Mouse (Mus musculus): ENCODE data around the gene Oas1d. TPM values are rescaled to one million over a fixed set of nuclear protein-coding genes. Genes with fewer than 3 reads are reported as not detected.

The Oas1d gene
- polyA plus RNA-seq, 1 experiment from 2014 or later: not detected

DNA sequence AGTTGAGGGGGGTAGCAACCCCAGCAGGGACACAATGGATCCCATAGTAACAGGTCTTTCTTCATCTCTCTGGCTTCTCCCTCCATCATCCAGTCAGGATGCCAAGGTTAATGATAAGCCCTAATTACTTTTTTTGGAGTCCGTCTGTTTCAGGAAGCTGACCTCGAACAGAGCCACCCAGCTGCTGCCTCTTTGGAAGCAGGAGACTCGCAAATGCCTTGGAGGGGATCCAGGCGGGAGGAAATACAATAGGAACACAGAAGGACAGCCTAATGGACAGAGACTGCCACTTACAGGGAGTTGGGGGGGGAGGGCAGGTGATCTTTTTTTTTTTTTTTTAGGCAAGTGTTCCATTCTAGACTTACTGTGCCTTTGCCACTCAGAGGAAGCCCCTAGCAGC is 55.4 kb downstream of the Oas1d start:
- WGBS (ENCODE audit: insufficient replicate concordance): 27% methylated on average over 4 of the region's 4 CpGs
- Histone ChIP-seq H3K9me3 (replicated peaks; ENCODE audit: control insufficient read depth, low read length) (no peaks in the 10 kb centered on the region), H3K27me3 (ENCODE audit: control insufficient read depth, insufficient read depth, low read depth, low read length) (no peaks in the 10 kb centered on the region), H3K27ac (ENCODE audit: low read length) (no peak overlapping the region), H3K4me1 (ENCODE audit: control insufficient read depth, low read depth, low read length) (no peaks in the 10 kb centered on the region), H3K9ac (ENCODE audit: low read depth, low read length) (no peak overlapping the region), H3K36me3 (ENCODE audit: control insufficient read depth, insufficient read depth) (no peaks in the 10 kb centered on the region), H3K4me3 (ENCODE audit: low read depth, low read length) (no peak overlapping the region), H3K4me2 (ENCODE audit: low read depth, low read length) (no peak overlapping the region)
- ATAC-seq (ENCODE audit: low read depth): no peak

Other genes starting within 250 kb of the Oas1d start
- 0.07 TPM in 1 of 2 replicates, not detected in the other for gene Dtx1, start 202.6 kb upstream of the Oas1d start, polyA plus RNA-seq (2015; fragmentation: Nextera tagmentation; extraction: Ambion mirVana)
- 0.56 and 0.66 TPM in 2 replicates for gene Oas2, start 164.7 kb upstream of the Oas1d start, polyA plus RNA-seq (2015; fragmentation: Nextera tagmentation; extraction: Ambion mirVana)
- gene Oas3, start 136.9 kb upstream of the Oas1d start, polyA plus RNA-seq (2015; fragmentation: Nextera tagmentation; extraction: Ambion mirVana): 0.30 and 0.68 TPM in 2 replicates
- 0.12 and 0.15 TPM in 2 replicates for gene Oas1e, start 119.0 kb upstream of the Oas1d start, polyA plus RNA-seq (2015; fragmentation: Nextera tagmentation; extraction: Ambion mirVana)
- gene Oas1c, start 102.0 kb upstream of the Oas1d start, polyA plus RNA-seq (2015; fragmentation: Nextera tagmentation; extraction: Ambion mirVana): 0.12 and 0.20 TPM in 2 replicates
- not detected in 2 replicates for gene Oas1f, start 67.2 kb upstream of the Oas1d start, polyA plus RNA-seq (2015; fragmentation: Nextera tagmentation; extraction: Ambion mirVana)
- not detected in 2 replicates for gene Oas1h, start 53.1 kb upstream of the Oas1d start, polyA plus RNA-seq (2015; fragmentation: Nextera tagmentation; extraction: Ambion mirVana)
- gene Oas1g, start 26.9 kb upstream of the Oas1d start, polyA plus RNA-seq (2015; fragmentation: Nextera tagmentation; extraction: Ambion mirVana): 0.71 and 0.76 TPM in 2 replicates
- 2.5 and 2.8 TPM in 2 replicates for gene Oas1a, start 7.0 kb upstream of the Oas1d start, polyA plus RNA-seq (2015; fragmentation: Nextera tagmentation; extraction: Ambion mirVana)
- gene Rph3a, start 95.6 kb downstream of the Oas1d start, polyA plus RNA-seq (2015; fragmentation: Nextera tagmentation; extraction: Ambion mirVana): not detected in 2 replicates

Data from liver, embryonic 16.5 days (tissue).